Mouse (Mus musculus) bone marrow macrophage, adult 2 months (primary cell): ENCODE measurements around the gene Kbtbd12.

Source experiments
- CTCF ChIP-seq: IDR thresholded peaks from 2 replicates; pipeline ENCODE4 v1.5.1; 2012; ENCODE audit warnings: low read depth, mild to moderate bottlenecking, low read length, moderate library complexity
- POLR2A ChIP-seq: IDR thresholded peaks from 2 replicates; pipeline ENCODE4 v1.6.1; 2012; ENCODE audit warnings: mild to moderate bottlenecking, low read depth, low read length, borderline replicate concordance

- no peak for TF ChIP-seq CTCF
- no peak for TF ChIP-seq POLR2A
These were observed 87.8 kb downstream of the Kbtbd12 start for GRCm38 (mm10) chr6:88549916-88550315.
